8 mouse cellular contexts compared by ENCODE assay signal in genomic region chr2:32258887-32259533, GRCm38 (mm10). TPM values are rescaled to one million over a fixed set of nuclear protein-coding genes. Genes with fewer than 3 reads are reported as not detected.
DNase-seq lines count a peak whose midpoint lies in the region; ATAC-seq and TF ChIP-seq lines count a peak whose summit lies in the region.

No protein-coding gene starts in this region.

- no peak overlapping the region for H3K27ac ChIP-seq in spleen, adult 2 months (ENCODE audit: insufficient read depth, low read length)
- no peak overlapping the region for H3K27ac ChIP-seq in forebrain, embryonic 16.5 days (ENCODE audit: low read length)
- H3K27ac ChIP-seq in limb, embryonic 12.5 days, result no peak overlapping the region
- H3K27ac ChIP-seq in stomach, embryonic 14.5 days (ENCODE audit: low read length), result peak overlapping the region; percentile 61; the same call in 1 of the 2 replicates

- H3K9ac ChIP-seq in forebrain, embryonic 16.5 days (replicated peaks; ENCODE audit: low read depth, low read length), result peak overlapping the region; percentile 94
- H3K9ac ChIP-seq in limb, embryonic 12.5 days (replicated peaks), result peak overlapping the region; percentile 89
- H3K9ac ChIP-seq in stomach, embryonic 14.5 days (replicated peaks; ENCODE audit: low read depth, low read length), result peak overlapping the region; percentile 74

- TF ChIP-seq CTCF in spleen, adult 2 months (IDR thresholded peaks at IDR 0.05; ENCODE audit: extremely low read depth, insufficient read depth, insufficient read length, insufficient replicate concordance), result no peak

- 0 out of 2 replicates have a peak, but pooled peaks have one; percentile 9 for ATAC-seq in forebrain, embryonic 16.5 days
- no peak for ATAC-seq in limb, embryonic 12.5 days (ENCODE audit: insufficient number of reproducible peaks, insufficient read depth, low FRiP score, low TSS enrichment, low read depth)
- no peak for ATAC-seq in stomach, embryonic 14.5 days (ENCODE audit: insufficient number of reproducible peaks, insufficient read depth, low FRiP score, low read depth)

- H3K36me3 ChIP-seq in spleen, adult 2 months (ENCODE audit: control insufficient read depth, insufficient read depth, low read length), result peaks cover 15% of the 10 kb centered on the region
- H3K36me3 ChIP-seq in forebrain, embryonic 16.5 days (ENCODE audit: control insufficient read depth, insufficient read depth), result peaks cover 5% of the 10 kb centered on the region; the same call in 1 of the 2 replicates
- H3K36me3 ChIP-seq in limb, embryonic 12.5 days, result peaks cover 43% of the 10 kb centered on the region
- peaks cover 24% of the 10 kb centered on the region for H3K36me3 ChIP-seq in stomach, embryonic 14.5 days (ENCODE audit: control insufficient read depth, insufficient read depth, low read length)

- H3K9me3 ChIP-seq in forebrain, embryonic 16.5 days (ENCODE audit: control insufficient read depth, low read length), result no peaks in the 10 kb centered on the region
- H3K9me3 ChIP-seq in limb, embryonic 12.5 days, result no peaks in the 10 kb centered on the region
- H3K9me3 ChIP-seq in stomach, embryonic 14.5 days (ENCODE audit: control insufficient read depth, low read depth, low read length), result no peaks in the 10 kb centered on the region

- DNase-seq in spleen, adult 2 months (ENCODE audit: low read depth in 1 of 2, low spot score in 2 of 2), result no peak
- DNase-seq in spleen, postnatal 36 days (ENCODE audit: low spot score in 2 of 2), result no peak
- no peak for DNase-seq in frontal cortex, postnatal 25 days (ENCODE audit: low spot score in 2 of 2)
- no peak for DNase-seq in gastrocnemius, postnatal 25 days
- no peak for DNase-seq in right cerebral cortex, postnatal 4 days

- H3K4me2 ChIP-seq in forebrain, embryonic 16.5 days (ENCODE audit: low read length), result peak overlapping the region; percentile 89
- H3K4me2 ChIP-seq in limb, embryonic 12.5 days, result peak overlapping the region; percentile 78
- peak overlapping the region; percentile 64 for H3K4me2 ChIP-seq in stomach, embryonic 14.5 days (replicated peaks; ENCODE audit: low read depth, low read length)

- H3K27me3 ChIP-seq in spleen, adult 2 months (ENCODE audit: control insufficient read depth, insufficient read depth, low read length), result no peaks in the 10 kb centered on the region
- no peaks in the 10 kb centered on the region for H3K27me3 ChIP-seq in forebrain, embryonic 16.5 days (replicated peaks; ENCODE audit: control insufficient read depth, insufficient read depth, low read length)
- H3K27me3 ChIP-seq in limb, embryonic 12.5 days, result no peaks in the 10 kb centered on the region
- no peaks in the 10 kb centered on the region for H3K27me3 ChIP-seq in stomach, embryonic 14.5 days (ENCODE audit: control insufficient read depth, insufficient read depth, low read length)

- TF ChIP-seq POLR2A in spleen, adult 2 months (IDR thresholded peaks at IDR 0.05; ENCODE audit: low read depth, low read length), result no peak

- H3K4me1 ChIP-seq in spleen, adult 2 months (ENCODE audit: control insufficient read depth, insufficient read depth, insufficient read length), result peaks cover 6% of the 10 kb centered on the region; the same call in 1 of the 2 replicates
- peaks cover 16% of the 10 kb centered on the region for H3K4me1 ChIP-seq in forebrain, embryonic 16.5 days (replicated peaks; ENCODE audit: control insufficient read depth, insufficient read depth, low read length)
- peaks cover 13% of the 10 kb centered on the region for H3K4me1 ChIP-seq in limb, embryonic 12.5 days (replicated peaks)
- H3K4me1 ChIP-seq in stomach, embryonic 14.5 days (ENCODE audit: control insufficient read depth, insufficient read depth, low read length), result peaks cover 8% of the 10 kb centered on the region

- 69% methylated on average over 6 of the region's 6 CpGs for WGBS in spleen, adult 2 months
- 57% methylated on average over 6 of the region's 6 CpGs for WGBS in forebrain, embryonic 16.5 days
- WGBS in limb, embryonic 12.5 days, result 61% methylated on average over 6 of the region's 6 CpGs
- 50% methylated on average over 6 of the region's 6 CpGs for WGBS in stomach, embryonic 14.5 days

- H3K4me3 ChIP-seq in spleen, adult 2 months (ENCODE audit: extremely low read depth, insufficient read depth, insufficient read length), result peak overlapping the region; percentile 74
- peak overlapping the region; percentile 92 for H3K4me3 ChIP-seq in forebrain, embryonic 16.5 days (replicated peaks; ENCODE audit: low read length)
- H3K4me3 ChIP-seq in limb, embryonic 12.5 days (replicated peaks), result peak overlapping the region; percentile 86
- H3K4me3 ChIP-seq in stomach, embryonic 14.5 days (ENCODE audit: low read depth, low read length), result peak overlapping the region; percentile 85

RNA-seq across cellular contexts. Expression of gene Uck1, which starts 0.9 kb away (rescaled TPM):
- polyA plus RNA-seq in spleen, adult 2 months (2012; rRNA removed), result 58.4 and 72.9 TPM in 2 replicates
- 93.9 and 108 TPM in 2 replicates for polyA plus RNA-seq in forebrain, embryonic 16.5 days (2015; fragmentation: Nextera tagmentation; extraction: Ambion mirVana)
- polyA plus RNA-seq in limb, embryonic 12.5 days (2016; fragmentation: Nextera tagmentation; extraction: Ambion mirVana), result 64.8 and 65.3 TPM in 2 replicates
- 64.7 and 65.3 TPM in 2 replicates for polyA plus RNA-seq in stomach, embryonic 14.5 days (2014; fragmentation: Nextera tagmentation; extraction: Ambion mirVana)
- 10 to 100 TPM; 12.0 to 13.0 TPM for total RNA-seq in gastrocnemius, postnatal 25 days (2021)

RNA-seq across cellular contexts. Expression of gene Pomt1, which starts 22.6 kb away (rescaled TPM):
- polyA plus RNA-seq in spleen, adult 2 months (2012; rRNA removed), result 13.7 and 15.7 TPM in 2 replicates
- 29.9 and 36.8 TPM in 2 replicates for polyA plus RNA-seq in forebrain, embryonic 16.5 days (2015; fragmentation: Nextera tagmentation; extraction: Ambion mirVana)
- 26.8 and 29.4 TPM in 2 replicates for polyA plus RNA-seq in limb, embryonic 12.5 days (2016; fragmentation: Nextera tagmentation; extraction: Ambion mirVana)
- polyA plus RNA-seq in stomach, embryonic 14.5 days (2014; fragmentation: Nextera tagmentation; extraction: Ambion mirVana), result 28.2 TPM in 2 replicates
- 10 to 100 TPM; 13.7 to 14.7 TPM for total RNA-seq in gastrocnemius, postnatal 25 days (2021)

RNA-seq across cellular contexts. Expression of gene Golga2, which starts 28.2 kb away (rescaled TPM):
- polyA plus RNA-seq in spleen, adult 2 months (2012; rRNA removed), result 21.4 and 24.0 TPM in 2 replicates
- 29.4 and 29.8 TPM in 2 replicates for polyA plus RNA-seq in forebrain, embryonic 16.5 days (2015; fragmentation: Nextera tagmentation; extraction: Ambion mirVana)
- polyA plus RNA-seq in limb, embryonic 12.5 days (2016; fragmentation: Nextera tagmentation; extraction: Ambion mirVana), result 24.9 and 28.4 TPM in 2 replicates
- 23.1 and 24.3 TPM in 2 replicates for polyA plus RNA-seq in stomach, embryonic 14.5 days (2014; fragmentation: Nextera tagmentation; extraction: Ambion mirVana)
- total RNA-seq in gastrocnemius, postnatal 25 days (2021), result 10 to 100 TPM; 53.5 to 57.4 TPM

RNA-seq across cellular contexts. Expression of gene Swi5, which starts 28.9 kb away (rescaled TPM):
- polyA plus RNA-seq in spleen, adult 2 months (2012; rRNA removed), result 60.5 and 63.4 TPM in 2 replicates
- 362 and 368 TPM in 2 replicates for polyA plus RNA-seq in forebrain, embryonic 16.5 days (2015; fragmentation: Nextera tagmentation; extraction: Ambion mirVana)
- 368 and 439 TPM in 2 replicates for polyA plus RNA-seq in limb, embryonic 12.5 days (2016; fragmentation: Nextera tagmentation; extraction: Ambion mirVana)
- polyA plus RNA-seq in stomach, embryonic 14.5 days (2014; fragmentation: Nextera tagmentation; extraction: Ambion mirVana), result 137 and 143 TPM in 2 replicates
- 100 to 1,000 TPM; 112 to 120 TPM for total RNA-seq in gastrocnemius, postnatal 25 days (2021)
